Mouse (Mus musculus): Measurements from ENCODE around the gene Msmp.

- no peak for TF ChIP-seq HCFC1 (IDR thresholded peaks at IDR 0.05; ENCODE audit: borderline replicate concordance, insufficient read depth, low read length)
- TF ChIP-seq ZC3H11A (IDR thresholded peaks at IDR 0.05; ENCODE audit: borderline replicate concordance, low read depth, low read length): no peak
- no peak for TF ChIP-seq CHD2 (IDR thresholded peaks at IDR 0.05; ENCODE audit: low read depth, low read length)
- TF ChIP-seq MAFK (IDR thresholded peaks at IDR 0.05; ENCODE audit: insufficient read depth, low read depth, low read length): no peak
- no peak for TF ChIP-seq ZNF384 (IDR thresholded peaks at IDR 0.05; ENCODE audit: low read depth, low read length)
Measured at GRCm38 (mm10) chr4:43633296-43633695, 49.0 kb upstream of the Msmp start.

All from ES-E14 (cell line).